Mouse (Mus musculus) urinary bladder, postnatal 36 days (tissue): ENCODE data around the gene Cyp2d26.
"Not testable (repeated sequence)": the region's sequence is repeated elsewhere in the genome, so short reads cannot be mapped to it uniquely, and the experiment has no call there.

Source experiments
- DNase-seq, 2 experiments: peaks; one replicate each; pipeline ENCODE4 v3.0.0; 2022; ENCODE audit warnings: low spot score in 2 of 2, mixed read lengths in 1 of 2

Cyp2d26 gene

DNA sequence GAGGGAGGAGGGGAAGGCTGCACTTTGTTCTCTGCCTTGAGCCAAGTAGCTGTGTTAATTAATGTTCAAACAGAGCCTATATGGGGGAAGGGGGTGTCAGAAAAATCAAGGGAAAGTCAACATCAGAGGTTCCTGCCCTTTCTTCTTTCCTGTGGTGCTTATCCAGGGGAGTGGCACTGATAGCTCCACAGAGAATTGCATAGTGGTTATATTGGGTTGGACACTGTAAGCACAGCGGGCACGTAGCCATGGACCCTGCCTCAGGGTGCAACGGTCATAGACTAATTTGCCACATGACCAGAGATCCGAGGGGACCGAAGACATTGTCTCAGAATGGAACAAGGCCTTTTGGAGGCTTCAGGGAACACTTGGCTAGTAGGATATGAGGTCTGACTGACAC is at the start of gene Cyp2d26:
Gene Cyp2d26, minus strand, starts transcription at position 18 of the 400 bp plus-strand sequence.
- no peak for DNase-seq

DNA sequence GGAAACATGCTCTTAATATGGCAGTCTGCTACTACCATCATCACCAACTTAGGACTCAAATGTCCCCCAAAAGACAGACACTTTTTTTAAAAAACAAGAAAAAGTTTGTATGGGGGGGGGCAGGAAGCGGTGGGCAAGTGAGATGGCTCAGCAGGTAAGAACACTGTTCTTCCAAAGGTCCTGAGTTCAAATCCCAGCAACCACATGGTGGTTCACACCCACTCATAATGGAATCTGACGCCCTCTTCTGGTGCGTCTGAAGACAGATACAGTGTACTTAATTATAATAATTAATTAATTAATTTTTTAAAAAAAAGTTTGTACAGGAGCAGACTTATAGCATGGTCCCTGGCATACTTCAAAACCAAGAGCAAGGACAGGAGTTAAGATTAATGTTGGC is 45.1 kb upstream of the Cyp2d26 start:
- DNase-seq, result no peak

DNA sequence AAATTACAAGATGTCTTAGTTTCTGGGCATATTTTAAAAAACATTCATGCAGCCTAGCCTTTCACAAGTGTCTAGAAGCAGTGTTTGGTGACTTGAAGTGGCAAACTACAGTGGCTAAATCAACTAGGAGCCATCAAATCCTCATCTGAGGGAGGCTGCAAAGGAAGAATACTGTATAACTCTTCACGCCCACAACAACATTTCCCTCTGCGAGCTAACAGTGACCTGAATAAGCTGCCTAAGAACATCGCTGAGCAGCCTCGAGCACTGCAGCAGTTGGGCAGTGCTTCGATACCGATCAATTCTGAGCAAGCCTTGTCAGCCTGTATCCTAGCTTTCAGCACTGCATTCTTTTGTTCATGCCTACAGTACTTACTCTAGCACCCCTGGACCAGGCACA is 35.8 kb upstream of the Cyp2d26 start:
- DNase-seq, result no peak

DNA sequence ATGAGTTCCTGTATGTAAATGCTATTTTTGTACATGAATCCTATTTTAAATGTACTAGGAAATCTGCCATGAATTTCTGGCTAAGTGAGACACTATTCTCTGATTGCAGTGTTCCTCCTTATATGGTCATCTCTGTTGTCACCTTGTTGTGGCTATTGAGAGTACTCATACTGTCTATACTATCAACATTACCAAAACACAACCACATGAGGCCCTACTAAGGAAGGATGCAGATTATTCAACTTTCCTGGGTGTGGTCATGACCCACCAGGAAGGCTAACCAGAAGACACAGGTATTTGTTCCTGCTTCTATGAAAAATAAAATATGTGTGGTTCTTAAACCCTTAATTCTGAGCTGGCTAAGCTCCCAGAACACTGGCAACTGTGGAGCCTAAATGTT is 31.8 kb upstream of the Cyp2d26 start:
- no peak for DNase-seq

DNA sequence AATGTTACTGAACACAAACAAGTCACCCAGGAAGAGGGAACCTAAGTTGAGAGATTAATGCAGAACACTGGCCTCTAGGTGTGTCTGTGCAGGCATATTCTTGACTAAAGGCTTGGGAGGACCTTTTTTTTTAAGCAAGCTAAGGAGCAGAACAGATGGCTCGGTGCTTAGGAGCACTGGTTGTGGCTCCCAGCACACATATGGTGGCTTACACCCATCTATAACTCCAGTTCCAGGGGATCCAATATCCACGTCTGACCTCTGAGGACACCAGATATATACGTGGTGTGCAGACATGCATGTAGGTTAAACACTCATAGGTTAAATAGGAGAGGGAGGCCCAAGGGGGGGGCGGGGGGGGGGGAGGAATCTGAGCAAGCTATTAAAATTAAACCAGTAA is 28.3 kb upstream of the Cyp2d26 start:
- no peak for DNase-seq

DNA sequence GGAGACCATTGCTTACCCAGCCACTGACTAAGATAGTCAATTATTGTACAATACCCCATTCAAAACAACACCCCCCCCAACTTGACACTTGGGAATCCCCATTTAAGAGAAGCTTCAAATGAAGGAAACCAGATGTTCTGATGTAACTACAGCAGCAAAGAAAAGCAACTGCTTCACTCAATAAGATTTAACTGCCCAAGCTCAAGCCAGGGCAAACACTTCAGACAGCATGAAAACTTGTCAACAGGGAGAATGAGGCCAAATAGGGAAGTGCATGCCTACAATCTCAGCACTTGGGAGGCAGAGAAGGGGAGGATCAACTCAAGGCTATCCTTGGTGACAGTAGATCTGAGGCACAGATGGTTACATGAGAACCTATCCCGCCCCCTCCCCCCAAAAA is 27.6 kb upstream of the Cyp2d26 start:
- DNase-seq, result no peak

DNA sequence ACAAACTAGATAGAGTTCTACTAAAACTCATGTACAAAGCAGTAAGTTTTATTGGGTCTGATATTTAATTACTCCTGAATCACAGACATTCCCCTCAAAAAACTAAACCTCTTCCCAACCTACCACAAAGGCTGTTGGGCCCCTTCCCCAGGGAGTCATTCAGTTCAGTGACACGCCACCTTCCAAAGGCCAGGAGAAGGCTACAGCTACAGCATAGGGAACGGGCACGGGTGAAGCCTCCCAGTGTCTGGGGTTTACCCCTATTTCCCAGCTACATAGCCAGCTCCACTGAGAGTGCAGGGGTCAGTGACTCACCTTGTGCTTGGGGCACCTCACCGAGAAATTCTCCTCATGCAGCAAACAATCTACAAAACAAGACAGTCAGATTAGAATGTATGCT is 21.2 kb upstream of the Cyp2d26 start:
- DNase-seq, result no peak

DNA sequence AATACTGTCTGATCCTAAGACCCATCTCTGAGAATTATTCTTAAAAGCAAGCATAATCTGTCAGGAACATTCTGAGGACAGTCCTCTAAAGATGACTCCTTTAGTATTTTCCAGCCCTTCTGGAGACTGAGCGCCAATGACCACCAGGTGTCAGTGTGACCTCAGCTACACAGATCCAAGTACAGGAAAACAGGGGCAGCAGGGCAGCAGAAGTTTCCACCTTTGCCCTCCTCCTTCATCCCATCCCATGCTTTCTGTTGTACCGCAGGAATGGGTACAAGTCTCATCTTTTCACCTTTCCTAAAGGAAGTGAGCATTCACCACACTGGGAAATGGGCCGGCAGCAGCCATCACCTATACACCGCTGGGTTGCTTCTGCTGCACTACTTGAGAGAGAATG is 20.7 kb upstream of the Cyp2d26 start:
- peak; percentile 39 to 58 for DNase-seq

DNA sequence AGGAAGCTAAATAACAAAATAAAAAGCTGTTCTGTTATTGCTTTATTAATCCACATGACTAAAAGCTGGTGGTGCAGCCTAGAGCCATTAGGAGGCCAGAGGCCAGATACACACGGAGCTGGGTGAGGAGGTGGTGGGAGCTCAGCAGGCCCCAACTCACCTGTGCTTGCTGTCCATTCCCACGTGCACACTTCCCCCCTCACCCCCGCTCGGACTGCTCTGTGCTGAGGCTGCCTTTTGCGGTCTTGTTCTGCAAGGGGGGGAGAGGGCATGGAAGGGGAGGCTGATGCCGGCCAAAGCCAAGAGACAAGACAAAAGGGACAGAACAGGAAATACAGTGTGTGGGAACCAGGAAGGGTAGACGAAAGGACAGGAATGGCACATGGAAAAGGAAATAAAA is 20.2 kb upstream of the Cyp2d26 start:
- DNase-seq, result no peak

DNA sequence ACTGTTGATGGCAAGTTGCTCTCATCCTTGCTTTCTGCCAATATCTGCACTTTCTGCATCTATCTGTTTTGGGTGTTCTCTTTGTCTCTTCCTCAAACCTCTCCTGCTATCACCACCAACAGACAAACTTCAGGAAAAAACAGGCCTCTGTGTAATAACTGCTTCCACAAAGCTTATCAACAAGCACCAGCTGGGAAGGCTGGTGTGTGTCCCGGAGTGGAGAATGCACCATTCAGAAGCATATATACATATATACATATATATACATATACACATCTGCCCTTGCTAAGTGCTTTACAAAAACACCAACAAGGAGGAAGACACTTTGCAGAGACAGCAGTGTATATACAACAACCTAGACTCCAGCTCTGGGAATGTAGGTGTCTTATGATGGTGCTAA is 16.5 kb upstream of the Cyp2d26 start:
- no peak for DNase-seq

DNA sequence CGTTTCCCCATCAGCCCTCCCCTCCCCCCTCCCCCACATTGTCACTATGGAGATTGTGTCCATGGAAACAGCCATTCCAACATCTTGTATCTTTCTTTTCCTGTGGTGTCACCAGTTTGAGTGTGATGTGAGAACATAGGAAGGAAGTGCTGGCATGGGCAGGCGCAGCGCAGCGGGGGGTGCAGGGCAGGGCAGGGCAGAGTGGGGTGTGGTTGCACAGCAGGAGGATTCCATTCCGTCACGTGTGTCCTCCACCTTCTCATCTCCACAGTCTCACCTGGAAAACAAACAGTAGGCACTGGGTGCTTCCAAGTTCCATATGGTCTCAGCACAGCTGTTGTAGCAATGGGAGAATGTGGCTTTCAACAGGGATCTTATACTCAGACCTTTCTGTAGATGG is 15.4 kb upstream of the Cyp2d26 start:
- no peak for DNase-seq

DNA sequence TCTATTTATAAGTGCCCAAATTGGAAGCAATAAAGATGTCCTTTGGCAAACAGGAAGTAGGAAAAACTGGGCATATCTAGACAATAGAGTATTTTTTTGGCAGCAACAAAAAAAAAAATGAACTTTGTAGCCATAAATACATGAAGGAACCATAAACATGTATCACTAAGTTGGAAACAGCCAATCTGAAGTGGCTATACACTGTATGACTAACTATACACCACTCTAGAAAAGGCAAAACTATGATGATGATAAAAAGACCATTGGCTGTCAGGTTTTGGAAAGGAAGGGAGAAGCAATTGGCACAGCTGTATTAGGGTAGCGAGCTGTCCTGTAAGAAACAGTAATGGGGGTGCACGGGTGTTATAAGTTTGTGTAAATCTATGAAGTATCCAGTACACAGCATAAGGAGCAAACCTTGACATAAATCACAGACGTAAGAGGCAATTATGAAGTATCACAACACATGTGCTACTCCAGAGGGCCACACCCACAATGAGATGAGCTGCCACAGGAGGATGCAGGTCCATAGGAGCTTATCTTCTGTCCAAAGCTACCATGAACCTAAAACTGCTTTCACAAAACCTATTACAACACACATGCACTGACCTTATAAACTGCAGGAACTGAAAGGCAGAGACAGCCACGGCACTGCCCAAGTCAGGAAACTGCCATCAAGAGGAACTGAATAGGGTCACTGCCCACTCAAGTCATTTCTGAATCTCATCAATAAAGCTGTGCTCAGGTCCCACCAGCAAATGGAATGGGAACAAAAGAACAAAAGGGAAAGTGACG is 13.1 kb upstream of the Cyp2d26 start:
- no peak for DNase-seq

DNA sequence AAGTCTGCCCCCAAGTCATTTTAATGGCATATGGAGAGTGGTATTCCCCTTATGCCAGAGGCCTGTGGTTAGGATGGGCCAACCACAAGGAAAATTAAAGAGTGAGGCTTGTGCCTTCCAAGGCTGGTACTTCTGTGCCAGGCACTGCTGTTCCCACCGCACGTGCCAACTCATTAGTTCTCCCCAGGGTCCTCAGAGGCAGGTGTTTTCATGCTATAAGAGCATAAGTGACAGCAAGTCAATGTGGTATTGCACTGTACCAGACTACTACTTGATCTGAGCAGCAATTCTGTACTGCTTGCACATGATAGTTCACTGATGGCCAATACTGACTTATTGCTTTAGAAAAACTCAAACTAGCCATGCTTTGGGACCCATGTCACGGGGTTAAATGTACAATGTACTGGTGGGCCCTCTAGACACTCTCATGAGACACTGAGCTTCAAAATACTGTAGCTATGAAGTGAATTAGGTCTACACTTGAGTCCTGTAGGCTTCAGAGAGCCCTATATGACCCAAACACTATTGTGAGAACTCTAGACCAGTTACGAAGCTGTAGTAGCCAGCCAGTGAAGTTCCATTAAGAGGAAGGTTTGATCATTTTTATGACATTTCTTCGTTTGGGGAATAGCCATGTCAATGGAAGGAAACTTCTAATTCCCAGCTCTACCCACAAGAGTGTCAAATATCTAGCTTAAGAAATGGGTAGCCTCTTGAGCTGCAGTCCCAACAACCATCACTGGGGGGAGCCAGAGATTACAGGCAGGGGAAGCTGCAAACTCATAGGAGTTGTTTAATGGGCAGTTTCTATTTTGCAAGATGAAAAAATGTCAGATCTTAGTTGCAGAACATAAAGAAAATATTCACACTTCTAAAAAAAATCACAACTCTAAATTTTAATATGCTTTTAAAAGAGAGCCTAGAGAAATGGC is 10.9 kb upstream of the Cyp2d26 start:
- peak; percentile 74 to 75 for DNase-seq

DNA sequence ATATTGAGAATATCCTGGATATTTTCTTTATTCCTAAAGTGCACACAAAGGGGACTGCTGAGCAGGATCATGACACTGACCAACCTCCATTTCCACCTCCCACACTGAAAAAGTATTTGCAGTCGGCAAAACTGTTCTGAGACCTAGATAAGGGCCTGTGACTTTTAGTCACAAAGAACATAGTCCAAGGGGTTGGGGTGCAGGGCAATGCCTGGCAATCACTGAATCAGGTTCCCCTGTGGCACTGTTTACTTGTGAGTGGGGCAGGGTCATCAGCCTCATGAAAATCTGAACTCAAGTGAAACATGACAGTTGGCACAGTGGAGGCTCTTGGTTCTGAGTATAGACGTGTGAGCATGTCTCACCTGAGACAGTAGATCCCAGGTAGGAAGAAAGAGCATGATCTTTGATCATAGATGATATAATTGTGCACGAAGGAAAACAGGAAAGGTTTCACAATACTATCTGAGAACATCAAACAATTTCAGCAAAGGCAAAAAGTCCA is 1.9 kb upstream of the Cyp2d26 start:
- no peak for DNase-seq

DNA sequence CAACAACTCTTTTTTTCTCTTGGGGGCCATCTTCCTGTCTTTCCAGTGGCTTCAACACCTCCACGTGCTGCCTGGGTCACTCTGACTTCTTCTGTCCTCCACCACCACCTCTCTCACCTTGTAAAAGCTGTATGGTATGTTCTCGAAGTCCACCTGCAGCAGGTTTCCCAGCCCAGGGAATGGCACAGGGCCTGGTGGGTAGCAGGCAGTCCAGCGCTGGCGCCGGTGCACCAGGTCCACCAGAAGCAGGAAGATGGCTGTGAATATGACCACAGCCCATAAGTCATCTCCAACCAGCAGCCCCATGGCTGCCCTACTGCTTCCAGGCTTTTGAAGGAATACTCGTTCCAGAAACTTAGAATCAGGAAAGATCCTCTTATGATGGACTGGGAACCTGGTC is 226 bp downstream of the Cyp2d26 start:
- DNase-seq, result no peak

DNA sequence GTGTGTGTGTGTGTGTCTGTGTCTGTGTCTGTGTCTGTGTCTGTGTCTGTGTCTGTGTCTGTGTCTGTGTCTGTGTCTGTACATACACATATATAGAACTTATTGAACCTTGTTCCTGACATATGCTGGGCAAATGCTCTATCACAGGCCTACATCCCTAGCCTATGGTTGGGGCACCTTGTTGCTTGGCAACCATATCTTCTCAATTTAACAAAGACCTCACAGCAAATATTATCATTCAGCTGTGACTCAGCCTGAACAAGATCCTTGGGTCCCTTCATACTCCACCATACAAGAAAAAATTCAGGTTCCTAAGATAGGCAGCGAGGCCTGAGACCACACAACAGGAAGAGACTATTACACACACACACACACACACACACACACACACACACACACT is 640 bp downstream of the Cyp2d26 start:
- DNase-seq, result no peak

DNA sequence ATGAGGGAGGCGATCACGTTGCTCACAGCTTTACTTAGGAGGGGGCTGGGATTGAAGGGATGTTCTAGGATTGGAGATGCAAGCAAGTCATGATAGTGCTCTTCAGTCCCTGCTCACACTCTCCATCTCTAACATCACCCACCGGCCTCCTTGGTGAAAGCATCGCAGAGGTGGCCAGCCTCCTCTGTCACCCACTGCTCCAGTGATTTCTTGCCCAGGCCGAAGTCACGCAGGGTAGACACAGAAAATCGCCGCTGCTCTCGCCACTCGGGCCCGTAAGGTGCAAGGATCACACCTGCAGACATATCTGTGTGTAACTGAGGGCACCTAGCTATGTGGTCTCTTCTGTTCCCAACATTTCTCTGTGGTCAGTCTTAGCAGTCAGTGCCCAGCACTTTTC is 1.5 kb downstream of the Cyp2d26 start:
- no peak for DNase-seq

DNA sequence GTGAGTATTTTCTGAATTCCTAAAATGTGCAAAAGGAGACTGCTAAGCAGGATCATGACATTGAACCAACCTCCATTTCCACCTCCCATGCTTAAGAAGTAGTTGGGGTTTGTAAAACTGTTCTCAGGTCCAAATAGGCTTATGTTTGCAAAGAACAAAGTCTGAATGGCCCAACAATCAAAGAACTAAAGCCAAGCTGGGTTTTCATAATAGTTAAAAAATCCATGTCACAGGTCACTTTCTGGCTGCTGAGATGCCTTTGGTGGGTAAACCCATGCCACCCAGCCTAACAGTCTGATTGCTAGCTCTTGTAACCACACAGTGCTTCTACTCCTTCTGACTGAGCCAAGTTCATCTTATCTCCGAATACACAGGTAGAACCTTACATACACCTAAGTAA is 9.5 kb downstream of the Cyp2d26 start:
- DNase-seq, result no peak

DNA sequence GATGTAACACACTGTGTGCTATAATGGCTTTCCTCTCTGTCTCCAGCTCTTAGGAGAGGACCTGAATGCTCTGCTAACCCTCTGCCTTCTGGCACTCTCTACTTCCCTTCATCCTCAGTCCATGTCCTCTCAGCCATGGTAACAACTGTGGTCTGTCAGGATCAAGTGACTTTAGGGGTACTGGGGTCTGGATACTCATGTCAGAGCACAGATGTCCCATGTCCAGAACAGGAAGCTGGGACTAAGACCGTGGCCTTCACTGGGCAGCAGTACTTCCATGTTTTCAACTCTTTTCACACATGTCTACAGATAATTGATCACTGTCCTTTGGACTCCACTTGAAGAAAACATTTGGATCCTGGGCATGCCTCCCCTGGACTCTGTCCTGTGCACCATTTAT is 10.3 kb downstream of the Cyp2d26 start:
- no peak for DNase-seq

DNA sequence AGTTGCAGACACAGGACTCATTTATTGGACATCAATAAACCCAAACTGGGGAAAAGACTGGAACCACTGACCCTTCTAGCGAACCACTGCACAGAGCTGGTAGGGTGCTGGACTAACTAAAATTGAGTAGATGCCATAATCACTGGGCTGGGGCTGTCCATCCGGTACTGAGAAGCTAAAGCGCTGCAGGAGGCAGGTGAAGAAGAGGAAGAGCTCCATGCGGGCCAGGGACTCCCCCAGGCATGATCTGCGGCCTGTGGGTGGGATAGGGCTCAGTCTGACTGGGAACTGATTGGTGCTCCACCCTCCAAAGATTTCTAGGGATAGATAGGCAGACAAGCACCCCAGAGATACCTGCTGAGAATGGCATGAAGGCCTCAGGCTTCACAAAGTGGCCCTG is 16.2 kb downstream of the Cyp2d26 start:
- DNase-seq, result not testable (repeated sequence)

DNA sequence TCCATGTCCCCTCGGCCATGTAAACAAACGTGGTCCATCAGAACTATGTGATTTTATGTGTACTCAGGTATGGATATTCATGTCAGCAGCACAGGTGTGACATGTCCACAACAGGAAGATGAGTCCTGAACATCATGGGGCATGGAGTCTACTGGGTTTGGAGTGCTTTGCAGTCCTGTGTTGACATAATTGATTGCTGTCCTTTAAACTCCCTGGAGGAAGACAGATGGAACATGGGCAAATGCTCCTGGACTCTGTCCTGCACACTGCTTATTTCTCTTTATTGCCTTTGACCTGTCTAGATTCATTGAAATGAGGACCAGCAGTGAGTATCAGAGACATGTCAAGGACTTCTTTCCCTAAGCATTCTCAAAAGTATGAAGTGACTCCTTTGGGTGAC is 28.2 kb downstream of the Cyp2d26 start:
- DNase-seq, result no peak

DNA sequence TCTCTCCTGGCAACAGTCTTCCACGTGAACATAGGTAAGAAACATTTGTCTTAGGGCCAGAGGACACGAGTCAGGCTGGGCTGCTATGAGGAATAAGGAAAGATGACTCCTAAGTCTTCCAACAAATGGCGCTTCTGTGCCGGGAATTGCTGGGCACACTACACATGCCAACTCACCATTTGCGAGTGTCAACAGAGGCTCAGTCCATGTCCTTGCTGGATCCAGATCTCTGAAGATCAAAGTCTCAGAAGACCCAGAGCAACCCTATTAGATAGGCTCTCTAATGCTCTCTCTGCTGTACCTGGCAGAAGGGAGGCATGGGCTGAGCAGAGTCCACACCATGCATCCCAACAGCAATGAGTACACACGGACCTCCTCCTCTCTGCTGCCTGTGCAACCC is 29.2 kb downstream of the Cyp2d26 start:
- DNase-seq, result no peak
